Mouse (Mus musculus) layer of hippocampus, adult 2 months (tissue): Measurements from ENCODE around the gene Cherp. TPM values are rescaled to one million over a fixed set of nuclear protein-coding genes. Genes with fewer than 3 reads are reported as not detected.

Experiments used
- DNase-seq, 2 experiments: peaks; one replicate each; pipeline ENCODE4 v3.0.0; 2022; ENCODE audit warnings: low spot score in 2 of 2
- H3K27ac ChIP-seq: fragments of 200-600 bp; 2 replicates; pipeline ENCODE4 v1.8.1; 2022
- H3K4me3 ChIP-seq: fragments of 200-600 bp; 2 replicates; pipeline ENCODE4 v1.8.1; 2022; ENCODE audit warnings: mild to moderate bottlenecking
- CTCF ChIP-seq: fragments of 200-600 bp; conservative IDR thresholded peaks from 2 replicates; pipeline ENCODE4 v1.8.1; 2022; ENCODE audit warnings: antibody characterized with exemption, mild to moderate bottlenecking, moderate library complexity
- total RNA-seq, 2 experiments: library from RNA; stranded (reverse); gene quantifications; 2 replicates each; pipeline ENCODE4 v1.2.3; 2021

Gene Cherp
- total RNA-seq, 2 experiments from 2014 or later, result 83.1 TPM

- DNase-seq, result no peak
- Histone ChIP-seq H3K4me3 (no peak overlapping the region), H3K27ac (no peak overlapping the region)
- no peak for TF ChIP-seq CTCF
These were observed 16.6 kb downstream of the Cherp start for GRCm38 (mm10) chr8:72458457-72458856.

GRCm38 (mm10) chr8:72457806-72458205 is 17.2 kb downstream of the Cherp start:
- H3K4me3 ChIP-seq, result no peak overlapping the region
- no peak for TF ChIP-seq CTCF
- no peak for DNase-seq
- no peak overlapping the region for H3K27ac ChIP-seq

DNA sequence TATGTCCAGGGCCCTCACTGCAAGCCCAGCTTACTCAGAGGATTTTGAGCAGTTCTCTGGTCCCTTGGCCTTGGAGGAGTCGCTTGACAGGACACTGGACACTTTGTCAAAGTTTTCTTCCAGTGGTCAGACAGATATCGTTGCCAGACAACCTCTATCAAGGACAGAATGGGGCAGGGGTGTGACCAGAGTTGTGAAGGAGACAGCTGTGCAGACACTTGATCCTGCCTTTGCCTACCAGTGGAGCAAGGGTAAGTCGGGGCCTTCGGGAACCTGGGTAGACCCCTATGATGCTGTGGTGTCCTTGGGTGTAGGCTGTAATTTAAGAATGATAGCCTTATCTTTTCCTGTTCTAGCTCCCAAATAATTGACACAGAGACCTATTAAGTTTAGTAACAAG is 19.7 kb downstream of the Cherp start:
- H3K4me3 ChIP-seq, result no peak overlapping the region

GRCm38 (mm10) chr8:72453904-72454303 is 21.1 kb downstream of the Cherp start:
- H3K27ac ChIP-seq, result no peak overlapping the region
- DNase-seq, result no peak
- H3K4me3 ChIP-seq, result no peak overlapping the region
- peak; percentile 32 for TF ChIP-seq CTCF

More for the DNA sequence above, 19.7 kb downstream of the Cherp start:
- no peak for DNase-seq
- H3K27ac ChIP-seq, result no peak overlapping the region
- no peak for TF ChIP-seq CTCF

GRCm38 (mm10) chr8:72451516-72451915 is 23.5 kb downstream of the Cherp start:
- no peak for TF ChIP-seq CTCF
- no peak overlapping the region for H3K27ac ChIP-seq
- no peak for DNase-seq
- H3K4me3 ChIP-seq, result no peak overlapping the region

DNA sequence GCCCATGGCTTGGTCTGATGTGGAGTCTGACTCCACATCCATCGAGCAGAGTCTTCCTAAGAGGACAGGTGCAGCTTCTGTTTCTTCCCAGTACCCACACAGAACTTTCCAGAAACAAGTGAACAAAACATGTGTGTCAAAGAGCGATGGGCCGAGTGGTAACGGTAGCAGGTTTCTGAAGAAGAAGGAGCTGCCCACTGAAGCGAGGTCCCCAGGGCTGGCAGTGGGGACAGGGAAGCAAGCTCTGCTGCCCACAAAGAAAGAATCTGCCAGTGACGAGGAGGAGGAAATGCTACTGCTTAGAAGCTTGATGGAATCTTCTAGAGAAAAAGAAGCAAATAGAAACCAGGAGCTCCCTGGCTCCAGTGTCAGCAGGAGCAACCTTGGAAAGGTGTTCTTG is 30.0 kb downstream of the Cherp start:
- Histone ChIP-seq H3K4me3 (no peak overlapping the region), H3K27ac (no peak overlapping the region)
- DNase-seq, result no peak
- no peak for TF ChIP-seq CTCF

DNA sequence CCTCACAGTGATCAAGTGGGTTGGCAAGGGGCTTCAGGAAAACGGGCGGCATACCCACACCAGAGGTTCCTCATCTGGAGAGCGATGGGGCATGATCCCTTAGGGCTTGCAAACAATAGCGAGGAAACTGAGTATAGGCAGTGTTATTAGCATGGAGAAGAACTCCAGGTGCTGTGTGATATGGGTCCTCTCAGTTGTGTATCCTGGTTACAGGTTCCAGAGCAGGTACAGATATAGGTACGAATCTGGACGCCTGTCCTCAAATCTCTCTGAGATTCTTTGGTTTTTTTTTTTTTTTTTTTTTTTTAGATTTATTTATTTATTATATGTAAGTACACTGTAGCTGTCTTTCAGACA is 31.1 kb downstream of the Cherp start:
- no peak; the same call in 1 of the 2 replicates for TF ChIP-seq CTCF
- DNase-seq, result no peak
- Histone ChIP-seq H3K27ac (peak overlapping the region; percentile 87), H3K4me3 (peak overlapping the region; percentile 60)

DNA sequence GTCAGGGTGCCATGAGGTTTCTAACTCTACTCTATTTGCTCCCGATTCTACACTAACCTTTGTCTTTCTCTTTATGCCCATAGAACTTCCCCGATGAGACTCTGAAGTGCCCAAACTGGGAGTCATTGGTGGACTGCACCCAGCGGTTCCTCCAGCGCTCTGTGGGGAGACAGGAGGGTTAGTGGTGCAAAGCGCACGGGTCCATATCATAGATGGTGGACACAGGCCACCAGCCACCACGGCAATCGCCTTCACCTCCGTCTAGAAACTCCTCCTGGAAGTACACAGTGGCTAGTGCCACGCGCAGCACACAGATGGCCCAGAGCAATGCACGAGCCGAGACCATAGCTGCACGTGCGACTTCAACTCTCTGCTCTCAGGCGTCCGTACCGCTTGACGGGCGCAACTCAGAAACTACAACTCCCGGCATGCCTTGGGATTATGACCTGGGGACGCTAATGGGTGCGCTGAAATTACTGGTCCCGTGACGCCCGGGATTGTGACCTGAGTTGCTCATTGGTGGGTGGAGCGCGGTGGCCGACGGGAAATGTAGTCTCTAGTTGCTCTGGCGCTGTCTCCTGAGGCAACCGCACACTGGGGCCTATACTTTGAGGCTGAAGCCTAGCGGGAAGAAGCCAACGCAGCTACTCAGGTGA is 31.6 kb downstream of the Cherp start, which contains the start of the genes Calr3 and 1700030K09Rik:
Gene Calr3, minus strand, starts transcription at position 533 of the 656 bp plus-strand sequence.
Gene 1700030K09Rik, plus strand, starts transcription at position 543 of the 656 bp plus-strand sequence.
- DNase-seq, result peak; percentile 99
- TF ChIP-seq CTCF, result no peak
- Histone ChIP-seq H3K27ac (peak within 1 kb of the TSS; percentile 87), H3K4me3 (peak within 1 kb of the TSS; percentile 60)

GRCm38 (mm10) chr8:72438248-72439015 is 36.6 kb downstream of the Cherp start:
- DNase-seq, result no peak
- Histone ChIP-seq H3K4me3 (no peak overlapping the region), H3K27ac (no peak overlapping the region)
- TF ChIP-seq CTCF, result no peak

DNA sequence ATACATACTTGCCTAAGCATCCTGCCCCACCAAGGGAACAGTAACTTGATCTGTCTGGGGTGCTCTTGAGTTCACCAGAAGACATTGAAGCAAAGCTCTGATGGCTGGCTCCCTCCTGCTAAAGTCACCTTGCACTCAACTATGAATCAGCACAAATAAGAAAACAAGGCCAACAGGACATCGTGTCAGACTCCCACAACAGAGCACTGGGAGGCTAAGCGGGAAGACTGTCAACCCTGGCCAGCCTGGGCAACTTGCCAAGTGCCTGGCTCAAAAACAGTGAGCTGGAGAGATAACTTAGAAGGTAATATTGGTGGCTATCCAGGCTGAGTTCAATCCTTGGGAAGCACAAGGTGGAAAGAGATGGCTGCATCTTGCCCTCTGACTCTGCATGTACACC is 40.1 kb downstream of the Cherp start:
- Histone ChIP-seq H3K27ac (no peak overlapping the region), H3K4me3 (no peak overlapping the region)
- TF ChIP-seq CTCF, result no peak
- DNase-seq, result no peak

GRCm38 (mm10) chr8:72429676-72430075 is 45.4 kb downstream of the Cherp start:
- no peak for DNase-seq
- TF ChIP-seq CTCF, result peak; percentile 78
- Histone ChIP-seq H3K4me3 (no peak overlapping the region), H3K27ac (no peak overlapping the region)

GRCm38 (mm10) chr8:72422926-72423325 is 52.1 kb downstream of the Cherp start:
- peak; percentile 52 for TF ChIP-seq CTCF
- Histone ChIP-seq H3K27ac (no peak overlapping the region), H3K4me3 (no peak overlapping the region)
- no peak for DNase-seq
